Mouse (Mus musculus) limb, embryonic 11.5 days (tissue): ENCODE measurements around the gene Neurod2. TPM values are rescaled to one million over a fixed set of nuclear protein-coding genes. Genes with fewer than 3 reads are reported as not detected.

ENCODE experiments used
- ATAC-seq: fragments of 200-750 bp; cut with Nextera tagmentation; 2 replicates; pipeline ENCODE4 v1.8.0; 2017; ENCODE audit warnings: low read depth; ENCODE audit not compliant: insufficient number of reproducible peaks, low FRiP score, low TSS enrichment
- DNase-seq: peaks from one replicate; pipeline ENCODE4 v3.0.0-alpha.2; 2015; ENCODE audit warnings: low spot score
- H3K27ac ChIP-seq: fragments of 300-500 bp; sonication (generic); replicated peaks from 2 replicates; pipeline ENCODE4 v1.5.1; 2014; ENCODE audit warnings: low read depth, mild to moderate bottlenecking, low read length
- H3K27me3 ChIP-seq: fragments of 300-500 bp; sonication (generic); 2 replicates; pipeline ENCODE4 v1.6.1; 2014; ENCODE audit warnings: mild to moderate bottlenecking, low read length, mixed read lengths; ENCODE audit not compliant: control insufficient read depth, insufficient read depth
- H3K36me3 ChIP-seq: fragments of 300-500 bp; sonication (generic); 2 replicates; pipeline ENCODE4 v1.6.1; 2014; ENCODE audit warnings: mild to moderate bottlenecking, low read length, moderate library complexity, mixed read lengths; ENCODE audit not compliant: control insufficient read depth, insufficient read depth
- H3K4me1 ChIP-seq: fragments of 300-500 bp; sonication (generic); 2 replicates; pipeline ENCODE4 v1.6.1; 2014; ENCODE audit warnings: low read length, mixed read lengths; ENCODE audit not compliant: control insufficient read depth, insufficient read depth
- H3K4me2 ChIP-seq: fragments of 300-500 bp; sonication (generic); 2 replicates; pipeline ENCODE4 v1.6.1; 2014; ENCODE audit warnings: low read depth, mild to moderate bottlenecking, moderate library complexity; ENCODE audit not compliant: severe bottlenecking
- H3K4me3 ChIP-seq: fragments of 300-500 bp; sonication (generic); 2 replicates; pipeline ENCODE4 v1.5.1; 2014; ENCODE audit warnings: low read depth, low read length
- H3K9ac ChIP-seq: fragments of 300-500 bp; sonication (generic); 2 replicates; pipeline ENCODE4 v1.6.1; 2014; ENCODE audit warnings: mild to moderate bottlenecking, low read length
- H3K9me3 ChIP-seq: fragments of 300-500 bp; sonication (generic); 2 replicates; pipeline ENCODE4 v1.6.1; 2016; ENCODE audit warnings: low read length; ENCODE audit not compliant: control insufficient read depth
- WGBS: fragments of 180-500 bp; shearing (Covaris S2); extraction: QIAGEN DNeasy Blood & Tissue Kit; methylation state at CpG from one replicate; pipeline ENCODE4 v1.1.7; 2014; 5-methylcytosine and 5-hydroxymethylcytosine counted together
- polyA plus RNA-seq: library from polyadenylated mRNA; unstranded; fragments of >200 nt; fragmentation: Nextera tagmentation; extraction: Ambion mirVana; gene quantifications from 2 replicates; pipeline ENCODE4 v1.2.1, GENCODE M21; 2014

The Neurod2 gene
- polyA plus RNA-seq, 1 experiment from 2014 or later = not detected

DNA sequence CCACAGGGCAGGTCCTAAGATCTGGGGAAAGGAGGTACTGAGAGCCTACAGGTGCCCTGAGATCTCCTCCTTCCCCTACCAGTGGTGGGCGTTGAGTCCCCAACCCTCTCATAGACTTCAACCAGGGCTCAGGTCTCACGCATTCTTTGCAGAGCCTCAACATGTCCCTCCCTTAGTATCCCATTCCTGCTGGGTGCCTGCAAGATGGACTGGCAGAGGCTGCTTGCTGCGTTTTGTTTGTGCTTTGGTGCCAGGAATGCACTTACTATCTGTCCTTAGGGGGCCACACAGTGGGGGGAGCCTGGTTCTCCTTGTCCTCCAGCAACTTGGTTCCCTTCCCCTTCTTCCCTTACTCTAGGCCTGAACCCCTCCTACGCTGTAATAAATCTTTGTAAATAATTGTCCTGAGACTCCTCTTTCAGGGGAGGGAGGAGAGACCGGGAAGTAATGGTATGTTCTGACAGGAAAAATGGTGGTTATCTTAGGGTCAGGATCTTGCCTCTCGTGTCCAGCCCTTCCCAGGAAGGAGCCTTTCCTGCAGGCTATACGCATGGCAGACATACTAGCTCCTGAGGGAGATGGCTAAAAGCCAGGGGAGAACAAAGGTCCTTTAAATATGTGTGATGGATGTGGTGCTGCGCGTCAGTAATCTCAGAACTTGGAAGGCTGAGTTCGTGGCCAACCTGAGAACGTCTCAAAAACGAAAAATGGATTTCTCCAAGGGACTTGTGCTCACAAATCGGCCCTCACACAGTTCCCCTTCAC, 28.1 kb upstream of the Neurod2 start:
- peak overlapping the region; percentile 70 for H3K4me3 ChIP-seq
- H3K9me3 ChIP-seq = no peaks in the 10 kb centered on the region
- peaks cover 22% of the 10 kb centered on the region for H3K4me1 ChIP-seq
- H3K36me3 ChIP-seq = no peaks in the 10 kb centered on the region
- peak overlapping the region; percentile 45 for H3K27ac ChIP-seq
- 8% methylated on average over 13 of the region's 13 CpGs for WGBS
- H3K9ac ChIP-seq = peak overlapping the region; percentile 74
- DNase-seq = no peak
- peaks cover 15% of the 10 kb centered on the region for H3K27me3 ChIP-seq
- no peak for ATAC-seq
- H3K4me2 ChIP-seq = peak overlapping the region; percentile 69

- ATAC-seq = no peak
- H3K9ac ChIP-seq = no peak overlapping the region
- no peaks in the 10 kb centered on the region for H3K9me3 ChIP-seq
- H3K27ac ChIP-seq = no peak overlapping the region
- H3K36me3 ChIP-seq = no peaks in the 10 kb centered on the region
- 77% methylated on average over 7 of the region's 7 CpGs for WGBS
- H3K27me3 ChIP-seq = peaks cover 23% of the 10 kb centered on the region
- H3K4me3 ChIP-seq = peak overlapping the region; percentile 70; the same call in 1 of the 2 replicates
- no peak overlapping the region for H3K4me2 ChIP-seq
- H3K4me1 ChIP-seq = peaks cover 22% of the 10 kb centered on the region
- no peak for DNase-seq
These were observed 27.4 kb upstream of the Neurod2 start for GRCm38 (mm10) chr11:98356625-98357394.

DNA sequence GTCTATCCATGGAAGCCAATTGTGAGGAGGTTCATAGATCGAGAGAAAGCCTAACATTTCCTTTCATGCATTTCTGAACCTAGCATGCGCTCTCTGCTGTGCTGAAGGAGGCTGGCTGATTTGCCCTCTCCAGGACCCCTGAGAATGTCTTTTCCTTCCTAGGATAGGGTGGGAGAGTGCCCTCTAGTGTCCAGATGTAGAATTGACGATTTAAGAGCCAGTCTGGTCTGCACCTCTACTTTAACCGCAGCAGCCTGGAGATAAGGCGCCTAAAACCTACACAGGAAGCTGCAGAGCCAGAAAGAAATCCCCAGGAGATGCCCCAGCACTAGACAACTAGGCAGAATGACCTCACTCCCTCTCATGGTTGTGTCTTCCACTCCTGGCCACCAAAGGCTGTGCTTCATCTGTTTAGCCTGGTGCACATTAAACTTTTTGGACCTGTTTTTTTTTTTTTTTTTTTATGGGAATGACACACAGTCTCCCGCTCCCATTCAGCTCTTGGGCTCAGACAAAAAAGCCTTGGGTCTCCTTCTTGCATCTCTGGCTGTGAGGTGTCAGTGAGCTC, 26.4 kb upstream of the Neurod2 start:
- Histone ChIP-seq H3K27ac (no peak overlapping the region), H3K9ac (no peak overlapping the region), H3K9me3 (no peaks in the 10 kb centered on the region), H3K36me3 (no peaks in the 10 kb centered on the region), H3K4me3 (no peak overlapping the region), H3K4me1 (peaks cover 21% of the 10 kb centered on the region), H3K27me3 (peaks cover 32% of the 10 kb centered on the region), H3K4me2 (no peak overlapping the region)
- ATAC-seq (no peak), DNase-seq (peak; percentile 68)
- 9% methylated on average over 6 of the region's 6 CpGs for WGBS

- H3K27ac ChIP-seq = no peak overlapping the region
- no peak overlapping the region for H3K4me2 ChIP-seq
- no peak overlapping the region for H3K4me3 ChIP-seq
- H3K9ac ChIP-seq = no peak overlapping the region
- no peaks in the 10 kb centered on the region for H3K36me3 ChIP-seq
- H3K9me3 ChIP-seq = no peaks in the 10 kb centered on the region
- 60% methylated on average over 14 of the region's 14 CpGs for WGBS
- peaks cover 14% of the 10 kb centered on the region for H3K4me1 ChIP-seq
- H3K27me3 ChIP-seq = peaks cover 46% of the 10 kb centered on the region
- DNase-seq (no peak), ATAC-seq (no peak)
These were observed 25.0 kb upstream of the Neurod2 start for GRCm38 (mm10) chr11:98354445-98354844.

GRCm38 (mm10) chr11:98353651-98354211, 24.3 kb upstream of the Neurod2 start:
- DNase-seq (no peak), ATAC-seq (no peak)
- Histone ChIP-seq H3K9ac (no peak overlapping the region), H3K36me3 (no peaks in the 10 kb centered on the region), H3K9me3 (no peaks in the 10 kb centered on the region), H3K4me2 (0 out of 2 replicates have a peak overlapping the region, but pooled peaks have one; percentile 7), H3K27me3 (peaks cover 53% of the 10 kb centered on the region), H3K4me3 (no peak overlapping the region), H3K4me1 (peaks cover 15% of the 10 kb centered on the region), H3K27ac (no peak overlapping the region)
- 27% methylated on average over 8 of the region's 8 CpGs for WGBS

DNA sequence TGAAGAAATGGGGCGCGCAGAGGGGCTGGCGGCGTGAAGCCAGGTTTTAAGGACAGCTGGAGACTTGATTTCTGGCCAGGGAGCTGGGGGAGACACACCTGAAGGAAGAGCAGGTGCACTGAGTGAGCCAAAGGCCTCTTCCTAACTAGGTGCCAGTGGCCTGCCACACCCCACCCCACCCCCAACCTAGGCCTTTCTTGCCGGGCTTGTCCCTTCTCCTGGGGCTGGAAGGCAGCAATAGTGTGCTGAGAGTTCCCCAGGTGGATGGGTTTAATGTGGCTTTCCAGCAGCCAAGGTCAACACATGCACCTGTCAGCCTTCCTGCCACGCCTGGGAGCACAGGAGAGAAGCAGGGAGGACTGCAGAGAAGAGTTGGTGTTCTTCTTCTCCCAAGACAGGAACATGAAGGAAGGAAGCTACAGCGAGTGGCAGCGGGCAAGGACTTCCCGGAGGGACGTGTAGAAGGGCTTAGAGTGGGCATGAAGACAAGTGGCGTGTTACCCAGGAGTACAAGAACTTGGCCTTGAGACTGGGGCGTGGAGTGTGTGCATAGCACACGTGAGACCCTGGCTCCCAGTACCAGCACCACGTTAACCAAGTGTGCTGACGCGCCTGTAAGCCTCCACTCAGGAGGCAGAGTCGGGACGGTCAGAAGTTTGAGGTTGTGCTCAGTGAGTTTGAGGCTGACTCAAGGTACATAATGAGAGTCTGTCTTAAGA, 23.0 kb upstream of the Neurod2 start:
- Histone ChIP-seq H3K9ac (no peak overlapping the region), H3K4me3 (no peak overlapping the region), H3K4me2 (no peak overlapping the region), H3K27ac (no peak overlapping the region), H3K9me3 (no peaks in the 10 kb centered on the region), H3K4me1 (peaks cover 19% of the 10 kb centered on the region), H3K27me3 (peaks cover 66% of the 10 kb centered on the region), H3K36me3 (no peaks in the 10 kb centered on the region)
- 74% methylated on average over 18 of the region's 18 CpGs for WGBS
- ATAC-seq = no peak
- DNase-seq = no peak

- Histone ChIP-seq H3K4me3 (no peak overlapping the region), H3K27me3 (peaks cover 89% of the 10 kb centered on the region), H3K27ac (no peak overlapping the region), H3K4me2 (no peak overlapping the region), H3K4me1 (peaks cover 12% of the 10 kb centered on the region), H3K9ac (no peak overlapping the region), H3K9me3 (no peaks in the 10 kb centered on the region), H3K36me3 (no peaks in the 10 kb centered on the region)
- no peak for ATAC-seq
- DNase-seq = no peak
- WGBS = 0% methylated on average over 9 of the region's 9 CpGs
These were observed 19.9 kb upstream of the Neurod2 start for GRCm38 (mm10) chr11:98349308-98349707.
